Mouse (Mus musculus) mesoderm, embryonic 11.5 days (tissue): ENCODE measurements at regions not wholly inside any gene's neighbourhood (a gene's known extent, or its start where the extent isn't known, plus 50 kb on each side); places are given as distances from the start of the nearest gene placed in this dataset.
A peak's percentile ranks its signal among the peaks of the same experiment; 100 is the strongest.

ENCODE experiments used
- DNase-seq: peaks from one replicate; pipeline ENCODE4 v3.0.0-alpha.2; 2012; ENCODE audit warnings: low read depth, low spot score

DNA sequence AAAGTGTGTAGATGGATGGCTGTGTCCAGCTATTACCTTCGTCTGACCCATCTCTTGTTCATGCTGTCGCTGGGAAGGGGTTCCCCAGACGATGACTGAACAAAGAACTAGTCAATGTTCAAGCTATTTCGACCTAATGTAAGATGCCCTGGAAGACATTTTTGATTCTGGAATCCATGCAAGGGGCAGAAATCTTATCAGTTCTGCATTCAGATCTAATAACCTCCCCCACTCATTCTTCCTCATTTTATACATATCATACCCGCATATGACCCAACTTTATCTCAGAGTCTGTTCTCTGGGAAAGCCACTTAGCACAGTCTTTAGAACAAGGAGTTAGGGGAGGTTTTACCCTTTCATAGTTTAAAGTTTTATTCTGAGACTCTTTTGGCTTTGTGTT, 52.2 kb upstream of the 2310009B15Rik start:
- DNase-seq, result no peak

DNA sequence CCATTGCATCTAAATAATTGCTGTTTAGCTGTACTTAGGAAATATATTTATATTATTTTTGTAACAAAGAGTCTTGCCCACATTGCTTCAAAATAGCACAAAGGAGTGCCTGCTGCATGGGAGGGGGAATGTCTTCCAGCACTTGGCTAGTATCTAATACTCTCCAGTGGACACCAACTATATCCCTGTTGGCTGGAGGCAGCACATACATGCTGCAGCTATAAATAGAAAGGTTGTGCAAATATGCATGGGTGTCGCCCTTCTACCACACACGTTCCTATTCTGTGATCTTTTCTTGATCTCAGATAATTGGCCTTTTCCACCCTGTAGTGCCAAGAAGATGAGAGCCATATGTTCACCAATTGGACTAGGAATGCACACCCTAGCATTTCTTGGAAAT, 53.0 kb upstream of the 2310009B15Rik start:
- DNase-seq, result no peak

DNA sequence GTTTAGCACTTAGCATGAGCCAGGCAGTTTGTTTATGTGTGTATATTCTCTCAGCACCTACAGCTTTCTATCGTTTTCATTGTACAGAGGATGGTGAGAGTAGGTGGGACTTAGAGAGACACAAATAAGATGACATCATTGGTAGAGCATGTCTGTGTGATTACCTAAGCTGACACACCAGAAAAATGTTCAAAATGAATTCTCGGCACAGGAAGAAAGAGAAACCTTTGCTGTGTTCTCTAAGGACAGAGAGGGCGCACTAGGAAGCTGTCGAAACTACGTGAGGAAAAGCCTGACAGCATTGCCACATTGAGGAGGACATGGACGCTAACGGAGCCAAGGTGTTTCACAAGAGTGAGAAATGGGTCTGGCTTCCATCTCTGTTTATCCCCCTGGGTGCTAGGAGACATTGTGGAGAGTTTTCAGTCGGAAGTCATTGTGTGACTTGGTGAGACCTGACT, 51.0 kb upstream of the Dennd1b start:
- DNase-seq, result no peak

DNA sequence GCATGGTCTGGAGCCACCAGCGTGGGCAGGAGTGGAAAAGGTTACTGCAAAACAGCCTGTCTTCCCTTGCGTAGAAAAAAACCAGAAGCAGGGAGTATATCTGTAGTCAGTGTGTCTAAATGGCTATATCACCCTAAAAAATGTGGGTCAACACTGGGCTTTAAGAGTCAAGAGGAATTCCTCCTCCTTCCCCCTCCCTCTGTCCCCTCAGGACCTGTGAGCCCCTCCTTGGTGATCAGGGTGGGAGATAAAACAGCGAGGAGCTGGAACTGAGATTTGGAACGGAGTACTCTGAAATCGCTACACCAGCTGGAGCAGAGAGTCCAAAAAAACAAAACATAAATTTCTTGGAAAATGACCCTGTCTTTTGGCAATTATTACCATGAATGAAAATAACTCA, 50.3 kb upstream of the Dennd1b start:
- peak; percentile 37 for DNase-seq

DNA sequence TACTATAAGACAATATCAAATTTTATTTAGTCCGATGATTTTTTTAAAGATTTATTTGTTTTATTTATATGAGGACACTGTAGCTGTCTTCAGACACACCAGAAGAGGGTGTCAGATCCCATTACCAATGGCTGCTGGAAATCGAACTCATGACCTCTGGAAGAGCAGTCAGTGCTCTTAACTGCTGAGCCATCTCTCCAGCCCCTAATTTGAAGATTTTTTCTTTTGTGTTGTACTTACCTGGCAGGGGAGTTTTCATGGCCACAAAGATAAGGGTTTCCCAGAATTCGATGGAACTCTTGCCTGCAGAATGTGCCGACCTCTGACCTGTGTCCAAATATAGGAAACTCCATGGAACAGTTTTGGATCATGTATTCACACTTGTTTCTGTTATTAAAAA, 49.8 kb upstream of the Dennd1b start:
- DNase-seq, result no peak
